Mouse (Mus musculus): ENCODE data around the gene Gm14418. TPM values are rescaled to one million over a fixed set of nuclear protein-coding genes. Genes with fewer than 3 reads are reported as not detected.

Gm14418 gene
- total RNA-seq (2023): 0.69 to 4.7 TPM (median 0.98 TPM) in 4 replicates

GRCm38 (mm10) chr2:177398096-177398495, at the start of gene Gm14418:
TSS of gene Gm14418 (minus strand) at chr2:177398320.

Other genes starting within 250 kb of the Gm14418 start
- 3.1 to 7.6 TPM (median 5.0 TPM) in 4 replicates for gene Gm14410, start 191.9 kb downstream of the Gm14418 start, total RNA-seq (2023)
- 0.60 TPM in 1 of 4 replicates, not detected in the others for gene Gm14409, start 131.3 kb downstream of the Gm14418 start, total RNA-seq (2023)
- gene Gm14412, start 74.0 kb downstream of the Gm14418 start, total RNA-seq (2023): 0.36 TPM in 1 of 4 replicates, not detected in the others
- gene Zfp970, start 66.4 kb upstream of the Gm14418 start, total RNA-seq (2023): 0.60 to 3.3 TPM (median 1.6 TPM) in 4 replicates
- gene Gm14403, start 99.9 kb upstream of the Gm14418 start, total RNA-seq (2023): 2.7 to 6.0 TPM (median 4.1 TPM) in 4 replicates
- not detected in 4 replicates for gene Gm14406, start 179.9 kb upstream of the Gm14418 start, total RNA-seq (2023)